Mouse (Mus musculus) myocyte (in vitro differentiated cells): Measurements from ENCODE around the gene Ppp1r3d.

Source experiments
- MYOD1 ChIP-seq, 3 experiments: IDR thresholded peaks; one replicate each; pipeline ENCODE4 v1.6.1; 2011; ENCODE audit warnings: control low read depth in 2 of 3, low read depth in 2 of 3, mild to moderate bottlenecking in 2 of 3, moderate library complexity in 1 of 3; ENCODE audit not compliant: insufficient read length in 2 of 3, control insufficient read depth in 1 of 3
- POLR2A ChIP-seq: IDR thresholded peaks from one replicate; pipeline ENCODE4 v1.6.1; 2011; ENCODE audit warnings: low read depth, mild to moderate bottlenecking, control low read depth, moderate library complexity; ENCODE audit not compliant: insufficient read length
- POLR2AphosphoS2 ChIP-seq: IDR thresholded peaks from one replicate; pipeline ENCODE4 v1.6.1; 2011; ENCODE audit warnings: low read depth, control low read depth; ENCODE audit not compliant: insufficient read length
- TCF12 ChIP-seq: IDR thresholded peaks from one replicate; pipeline ENCODE4 v1.6.1; 2011; ENCODE audit warnings: mild to moderate bottlenecking, control low read depth; ENCODE audit not compliant: poor library complexity, insufficient read depth, severe bottlenecking

DNA sequence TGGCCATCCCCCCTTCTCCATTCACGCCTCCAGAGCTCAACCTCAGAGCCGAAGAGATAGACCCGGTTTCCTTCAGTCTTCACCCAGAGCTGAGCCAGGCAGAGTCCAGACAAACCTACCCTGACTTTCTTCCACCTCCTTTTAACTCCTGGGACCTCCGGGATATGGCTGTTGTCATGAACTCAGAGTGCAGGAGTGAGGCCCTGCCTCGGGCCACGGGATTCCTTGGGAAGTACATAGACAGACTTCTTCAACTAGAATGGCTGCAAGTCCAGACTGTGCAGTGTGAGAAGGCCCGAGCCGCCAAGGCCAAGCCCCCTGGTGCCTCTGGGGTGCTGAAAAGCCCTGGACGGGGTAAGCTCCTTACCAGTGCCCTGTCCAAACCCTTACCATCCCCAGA is 6.3 kb upstream of the Ppp1r3d start:
- no peak for TF ChIP-seq POLR2A
- no peak for TF ChIP-seq MYOD1 (IDR thresholded peaks at IDR 0.05; ENCODE audit: control insufficient read depth in 1 of 3, insufficient read length in 2 of 3, low read depth in 2 of 3)
- no peak for TF ChIP-seq POLR2AphosphoS2
- no peak for TF ChIP-seq TCF12
